Mouse (Mus musculus) neural tube, embryonic 12.5 days (tissue): ENCODE data around the gene Rnpepl1. TPM values are rescaled to one million over a fixed set of nuclear protein-coding genes. Genes with fewer than 3 reads are reported as not detected.
A peak's percentile ranks its signal among the peaks of the same experiment; 100 is the strongest.

Source experiments
- ATAC-seq: fragments of 200-750 bp; cut with Nextera tagmentation; 2 replicates; pipeline ENCODE4 v1.8.0; 2017; ENCODE audit warnings: low read depth, mild to moderate bottlenecking, moderate TSS enrichment, moderate library complexity; ENCODE audit not compliant: low FRiP score
- H3K27ac ChIP-seq: fragments of 300-500 bp; sonication (generic); 2 replicates; pipeline ENCODE4 v1.5.1; 2016
- H3K27me3 ChIP-seq: fragments of 300-500 bp; sonication (generic); replicated peaks from 2 replicates; pipeline ENCODE4 v1.6.1; 2016; ENCODE audit warnings: mild to moderate bottlenecking
- H3K36me3 ChIP-seq: fragments of 300-500 bp; sonication (generic); 2 replicates; pipeline ENCODE4 v1.6.1; 2016; ENCODE audit warnings: mild to moderate bottlenecking
- H3K4me1 ChIP-seq: fragments of 300-500 bp; sonication (generic); 2 replicates; pipeline ENCODE4 v1.6.1; 2016
- H3K4me2 ChIP-seq: fragments of 300-500 bp; sonication (generic); replicated peaks from 2 replicates; pipeline ENCODE4 v1.6.1; 2016; ENCODE audit warnings: mild to moderate bottlenecking
- H3K4me3 ChIP-seq: fragments of 300-500 bp; sonication (generic); 2 replicates; pipeline ENCODE4 v1.5.1; 2016
- H3K9ac ChIP-seq: fragments of 300-500 bp; sonication (generic); 2 replicates; pipeline ENCODE4 v1.6.1; 2016; ENCODE audit warnings: mild to moderate bottlenecking
- H3K9me3 ChIP-seq: fragments of 300-500 bp; sonication (generic); 2 replicates; pipeline ENCODE4 v1.6.1; 2016; ENCODE audit warnings: mild to moderate bottlenecking
- WGBS: fragments of 180-500 bp; shearing (Covaris S2); methylation state at CpG from one replicate; pipeline ENCODE4 v1.1.7; 2016; 5-methylcytosine and 5-hydroxymethylcytosine counted together
- polyA plus RNA-seq: library from polyadenylated mRNA; unstranded; fragments of >200 nt; fragmentation: Nextera tagmentation; extraction: Ambion mirVana; gene quantifications from 2 replicates; pipeline ENCODE4 v1.2.1, GENCODE M21; 2016

Gene Rnpepl1
- 37.5 and 40.3 TPM in 2 replicates for polyA plus RNA-seq

DNA sequence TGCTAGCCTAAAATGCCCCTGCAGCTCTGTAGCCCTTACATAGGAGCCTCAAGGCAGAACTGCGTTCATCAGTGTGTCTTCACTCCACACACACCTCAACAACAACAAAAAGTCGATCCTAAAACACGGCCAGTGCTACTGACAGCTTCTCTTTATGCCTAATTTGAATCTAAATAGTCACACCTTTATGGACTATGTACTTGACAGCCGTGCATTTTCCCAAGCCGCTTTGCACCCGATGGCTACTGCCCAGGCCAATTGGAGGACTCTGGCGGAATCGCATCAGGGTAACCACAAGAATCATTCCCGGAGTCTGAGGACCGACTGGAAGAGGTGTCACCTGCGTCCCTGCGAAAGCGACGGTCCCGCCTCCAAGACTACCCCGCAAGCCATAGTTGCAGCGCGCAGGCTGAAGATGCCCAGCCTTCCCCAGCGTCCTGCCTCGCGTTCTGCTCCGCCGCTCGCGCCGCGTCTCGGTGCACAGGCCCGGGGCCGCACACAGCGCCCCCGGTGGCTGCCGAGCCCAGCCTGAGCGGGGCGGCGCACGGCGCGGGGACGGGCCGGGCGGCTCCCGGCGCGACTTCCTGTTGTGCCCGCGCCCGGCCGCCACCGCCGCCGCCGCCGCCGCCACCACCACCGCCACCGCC lies at the start of gene Rnpepl1:
Gene Rnpepl1, plus strand, starts transcription at position 545 of the 647 bp plus-strand sequence.
- H3K9me3 ChIP-seq: no peaks in the 10 kb centered on the region
- H3K27me3 ChIP-seq: no peaks in the 10 kb centered on the region
- H3K27ac ChIP-seq: peak within 1 kb of the TSS; percentile 85
- H3K36me3 ChIP-seq: peaks cover 12% of the 10 kb centered on the region
- under 1% methylated on average over 45 of the region's 57 CpGs for WGBS
- H3K4me3 ChIP-seq: peak within 1 kb of the TSS; percentile 92
- H3K4me1 ChIP-seq: peaks cover 38% of the 10 kb centered on the region
- peak; percentile 45 for ATAC-seq
- H3K4me2 ChIP-seq: peak within 1 kb of the TSS; percentile 83
- peak within 1 kb of the TSS; percentile 97 for H3K9ac ChIP-seq

DNA sequence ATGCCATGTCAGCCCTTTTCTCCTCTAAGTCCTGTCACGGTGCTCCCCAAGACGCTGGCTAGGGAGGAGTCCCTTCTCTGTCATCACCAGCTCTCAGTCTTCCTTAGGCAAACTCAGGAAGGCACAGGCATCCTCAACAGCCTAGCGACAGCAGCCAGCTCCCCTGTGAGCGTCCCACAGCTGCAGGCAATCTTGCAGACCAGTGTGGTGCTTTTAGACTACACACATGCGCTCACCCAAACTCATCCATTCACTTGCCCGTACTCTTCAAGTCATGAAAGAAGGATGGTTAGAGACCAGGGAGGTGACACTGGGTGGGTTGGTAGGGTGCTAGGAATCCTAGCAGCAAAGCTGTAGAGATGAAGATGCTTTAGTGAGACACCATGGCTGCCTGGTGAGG lies 49.1 kb upstream of the Rnpepl1 start:
- 79% methylated on average over 6 of the region's 6 CpGs for WGBS
- H3K27ac ChIP-seq: no peak overlapping the region
- no peaks in the 10 kb centered on the region for H3K9me3 ChIP-seq
- H3K36me3 ChIP-seq: peaks cover 37% of the 10 kb centered on the region
- no peak overlapping the region for H3K9ac ChIP-seq
- no peaks in the 10 kb centered on the region for H3K4me1 ChIP-seq
- no peaks in the 10 kb centered on the region for H3K27me3 ChIP-seq
- no peak overlapping the region for H3K4me3 ChIP-seq
- no peak overlapping the region for H3K4me2 ChIP-seq
- ATAC-seq: no peak

DNA sequence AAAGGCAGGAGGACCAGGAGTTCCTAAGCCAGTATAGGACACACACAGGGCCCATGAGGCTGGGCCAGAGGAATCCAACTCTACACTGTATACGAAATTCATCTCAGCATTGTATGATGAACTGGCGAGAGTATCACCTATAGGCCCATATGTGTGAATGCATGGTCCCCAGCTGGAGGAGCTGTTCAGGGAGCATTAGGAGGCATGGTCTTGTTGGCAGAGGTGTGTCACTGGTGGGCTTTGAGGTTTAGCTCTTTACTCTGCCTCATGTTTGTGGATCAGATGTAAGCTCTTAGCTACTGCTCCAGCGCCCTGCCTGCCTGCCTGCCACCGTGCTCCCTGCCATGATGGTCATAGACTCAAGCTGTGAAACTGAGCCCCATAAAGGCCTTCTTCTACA lies 47.3 kb upstream of the Rnpepl1 start:
- no peak overlapping the region for H3K4me3 ChIP-seq
- peaks cover 20% of the 10 kb centered on the region for H3K36me3 ChIP-seq
- H3K9ac ChIP-seq: no peak overlapping the region
- H3K4me1 ChIP-seq: no peaks in the 10 kb centered on the region
- no peaks in the 10 kb centered on the region for H3K27me3 ChIP-seq
- ATAC-seq: no peak
- no peak overlapping the region for H3K27ac ChIP-seq
- WGBS: 85% methylated on average over 4 of the region's 4 CpGs
- no peaks in the 10 kb centered on the region for H3K9me3 ChIP-seq
- H3K4me2 ChIP-seq: no peak overlapping the region

DNA sequence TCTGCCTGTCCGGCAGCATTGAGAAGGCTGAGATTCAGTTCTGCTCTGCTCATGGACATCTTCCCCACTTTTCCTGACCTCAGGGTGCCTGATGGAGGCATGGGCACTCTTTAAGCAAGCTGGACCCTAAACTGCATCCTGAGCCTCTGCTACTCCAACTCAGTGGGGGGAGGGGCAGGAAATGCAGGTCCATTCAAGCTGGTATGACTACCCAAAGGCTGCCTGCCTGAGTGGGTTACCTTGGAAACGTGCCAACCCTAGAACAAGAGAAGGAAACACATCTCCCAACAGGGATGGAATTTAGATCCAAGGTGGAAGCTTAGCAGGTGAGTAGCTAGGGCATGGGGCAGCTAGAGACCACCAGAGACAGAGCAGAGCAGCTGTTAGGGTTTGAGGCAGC lies 44.4 kb upstream of the Rnpepl1 start:
- H3K4me2 ChIP-seq: no peak overlapping the region
- no peak overlapping the region for H3K9ac ChIP-seq
- H3K27ac ChIP-seq: no peak overlapping the region
- no peak overlapping the region for H3K4me3 ChIP-seq
- ATAC-seq: no peak
- no peaks in the 10 kb centered on the region for H3K27me3 ChIP-seq
- 64% methylated on average over 2 of the region's 2 CpGs for WGBS
- H3K36me3 ChIP-seq: no peaks in the 10 kb centered on the region
- no peaks in the 10 kb centered on the region for H3K4me1 ChIP-seq
- H3K9me3 ChIP-seq: no peaks in the 10 kb centered on the region

DNA sequence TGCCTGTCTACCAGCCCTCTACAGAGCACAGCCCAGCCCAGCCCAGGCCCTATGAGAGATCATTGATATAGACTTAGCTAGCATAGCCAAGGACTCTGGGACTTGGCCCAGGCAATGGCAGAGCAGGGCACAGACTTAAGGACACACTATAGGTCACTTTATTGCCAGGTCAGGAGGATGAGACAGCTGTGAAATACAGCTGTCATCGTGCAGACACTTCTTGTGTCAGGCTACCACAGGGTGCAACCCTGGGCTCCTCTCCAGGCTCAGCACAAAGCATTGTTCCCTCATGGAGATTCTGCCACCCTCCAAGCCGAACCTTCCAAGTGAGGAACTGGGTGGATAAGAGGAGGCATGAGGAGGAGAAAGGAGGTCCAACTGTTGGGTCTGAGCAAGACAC lies 40.6 kb upstream of the Rnpepl1 start:
- Histone ChIP-seq H3K27me3 (no peaks in the 10 kb centered on the region), H3K4me1 (no peaks in the 10 kb centered on the region), H3K27ac (no peak overlapping the region), H3K9me3 (no peaks in the 10 kb centered on the region), H3K4me2 (no peak overlapping the region), H3K36me3 (no peaks in the 10 kb centered on the region), H3K4me3 (no peak overlapping the region), H3K9ac (no peak overlapping the region)
- ATAC-seq: no peak
- WGBS: 76% methylated on average over 2 of the region's 2 CpGs

DNA sequence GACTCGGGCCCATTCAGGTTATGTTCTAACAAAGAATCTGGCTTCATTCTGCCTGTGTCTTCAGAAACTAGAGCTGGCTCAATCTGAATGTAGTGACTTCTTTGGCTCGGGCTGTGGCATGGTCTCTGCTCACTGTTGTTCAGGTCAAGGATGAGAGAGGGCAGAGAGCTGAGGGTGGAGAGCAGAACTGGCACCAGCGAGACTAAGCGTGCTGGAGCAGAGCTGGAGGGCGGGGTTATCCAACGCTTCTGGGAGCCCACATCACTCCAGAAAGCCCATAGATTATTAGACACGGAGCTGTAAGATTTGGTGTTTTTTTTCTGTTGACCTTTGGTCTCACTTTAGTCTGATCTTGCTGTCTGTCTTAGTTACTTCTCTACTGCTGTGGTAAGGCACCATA lies 37.9 kb upstream of the Rnpepl1 start:
- no peaks in the 10 kb centered on the region for H3K9me3 ChIP-seq
- H3K4me1 ChIP-seq: no peaks in the 10 kb centered on the region
- H3K36me3 ChIP-seq: no peaks in the 10 kb centered on the region
- no peak for ATAC-seq
- no peak overlapping the region for H3K27ac ChIP-seq
- 90% methylated on average over 7 of the region's 7 CpGs for WGBS
- H3K27me3 ChIP-seq: no peaks in the 10 kb centered on the region
- no peak overlapping the region for H3K4me2 ChIP-seq
- H3K4me3 ChIP-seq: no peak overlapping the region
- H3K9ac ChIP-seq: no peak overlapping the region

DNA sequence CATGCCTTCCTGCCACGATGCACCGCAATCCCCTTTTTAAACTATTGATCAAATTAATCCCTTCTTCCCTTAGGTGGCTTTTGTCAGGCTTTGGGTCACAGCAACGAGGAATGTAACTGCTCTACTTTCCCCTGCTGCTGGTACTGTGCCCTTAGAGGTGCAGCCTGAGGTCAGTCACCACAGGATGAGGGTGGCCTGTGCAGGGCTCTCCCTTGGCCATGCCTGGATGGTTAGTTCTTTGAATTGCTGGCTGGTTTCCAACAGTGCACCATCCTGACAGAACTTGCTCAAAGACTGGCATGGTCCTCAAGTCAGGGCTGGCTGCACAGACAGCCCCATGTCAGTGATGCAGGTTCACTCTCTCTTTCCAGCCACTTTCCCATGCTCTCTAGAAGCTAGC lies 36.6 kb upstream of the Rnpepl1 start:
- no peak for ATAC-seq
- no peak overlapping the region for H3K4me2 ChIP-seq

DNA sequence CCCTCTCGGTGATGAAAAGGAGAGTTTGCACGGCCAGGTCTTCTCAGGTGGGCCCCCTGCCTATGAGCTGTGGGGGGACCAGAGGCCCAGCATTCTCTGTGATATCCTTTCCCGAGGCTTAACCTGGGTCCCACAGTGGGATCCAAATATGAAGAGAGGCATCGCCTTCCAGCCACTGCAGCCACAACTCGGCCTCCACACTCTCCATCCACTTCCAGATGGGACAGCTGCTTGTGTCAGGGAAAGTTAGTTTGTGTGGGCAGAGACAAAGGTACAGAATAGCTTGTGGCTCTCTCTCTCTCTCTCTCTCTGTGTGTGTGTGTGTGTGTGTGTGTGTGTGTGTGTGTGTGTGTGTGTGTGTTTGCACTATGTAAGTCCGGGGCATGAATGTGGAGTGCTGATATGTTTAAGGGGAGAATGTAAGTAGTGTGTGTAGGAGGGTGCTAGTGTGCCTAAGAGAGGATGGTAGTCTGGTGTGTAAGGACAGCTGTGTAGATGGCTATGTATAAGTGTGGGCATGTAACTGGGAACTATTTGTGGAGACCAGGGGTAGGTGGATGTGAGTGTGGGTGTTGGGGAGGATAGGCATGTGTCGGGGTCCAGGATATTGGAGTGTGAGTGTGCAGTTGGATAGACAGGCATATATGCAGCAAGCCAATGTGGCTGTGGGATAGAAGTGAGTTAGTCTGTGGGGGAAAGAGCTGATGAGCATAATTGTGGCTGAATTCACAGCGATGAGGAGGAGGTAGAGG lies 35.0 kb upstream of the Rnpepl1 start:
- Histone ChIP-seq H3K9ac (no peak overlapping the region), H3K27ac (no peak overlapping the region), H3K4me1 (no peaks in the 10 kb centered on the region), H3K36me3 (no peaks in the 10 kb centered on the region), H3K27me3 (no peaks in the 10 kb centered on the region), H3K4me3 (no peak overlapping the region), H3K9me3 (no peaks in the 10 kb centered on the region), H3K4me2 (no peak overlapping the region)
- 84% methylated on average over 8 of the region's 8 CpGs for WGBS
- no peak for ATAC-seq

More for the DNA sequence above, 36.6 kb upstream of the Rnpepl1 start:
- no peak overlapping the region for H3K9ac ChIP-seq
- no peaks in the 10 kb centered on the region for H3K36me3 ChIP-seq
- H3K27me3 ChIP-seq: no peaks in the 10 kb centered on the region
- no peaks in the 10 kb centered on the region for H3K9me3 ChIP-seq
- no peaks in the 10 kb centered on the region for H3K4me1 ChIP-seq
- 90% methylated on average over 3 of the region's 3 CpGs for WGBS
- no peak overlapping the region for H3K27ac ChIP-seq
- H3K4me3 ChIP-seq: no peak overlapping the region

DNA sequence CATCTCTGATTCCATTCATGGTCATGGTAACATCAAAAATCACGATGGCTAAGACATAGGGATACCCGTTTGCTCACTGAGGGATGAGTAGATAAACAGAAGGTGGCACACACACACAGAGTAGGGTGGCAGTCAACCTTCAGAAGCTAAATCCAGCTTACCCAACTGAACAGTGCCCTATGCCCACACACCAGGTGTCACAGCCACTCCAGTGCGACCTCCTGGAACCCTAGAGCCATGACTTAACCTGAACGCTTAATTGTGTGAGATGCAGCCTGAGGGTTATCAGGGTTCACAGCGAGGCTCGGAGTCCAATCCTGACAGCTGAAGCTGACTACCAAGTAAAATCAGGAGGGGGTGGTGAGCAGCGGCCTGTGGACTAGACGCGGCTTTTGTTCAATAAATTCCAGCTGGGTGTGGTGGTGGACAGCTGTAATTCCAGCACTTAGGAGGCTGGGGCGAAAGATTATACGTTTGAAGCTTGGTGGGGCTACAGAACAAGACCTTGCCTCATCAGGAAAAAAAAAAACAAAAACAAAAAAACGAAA lies 33.1 kb upstream of the Rnpepl1 start:
- Histone ChIP-seq H3K9me3 (no peaks in the 10 kb centered on the region), H3K9ac (no peak overlapping the region), H3K4me1 (no peaks in the 10 kb centered on the region), H3K27ac (no peak overlapping the region), H3K36me3 (no peaks in the 10 kb centered on the region), H3K27me3 (no peaks in the 10 kb centered on the region), H3K4me2 (no peak overlapping the region), H3K4me3 (no peak overlapping the region)
- ATAC-seq: no peak
- WGBS: 71% methylated on average over 12 of the region's 12 CpGs

DNA sequence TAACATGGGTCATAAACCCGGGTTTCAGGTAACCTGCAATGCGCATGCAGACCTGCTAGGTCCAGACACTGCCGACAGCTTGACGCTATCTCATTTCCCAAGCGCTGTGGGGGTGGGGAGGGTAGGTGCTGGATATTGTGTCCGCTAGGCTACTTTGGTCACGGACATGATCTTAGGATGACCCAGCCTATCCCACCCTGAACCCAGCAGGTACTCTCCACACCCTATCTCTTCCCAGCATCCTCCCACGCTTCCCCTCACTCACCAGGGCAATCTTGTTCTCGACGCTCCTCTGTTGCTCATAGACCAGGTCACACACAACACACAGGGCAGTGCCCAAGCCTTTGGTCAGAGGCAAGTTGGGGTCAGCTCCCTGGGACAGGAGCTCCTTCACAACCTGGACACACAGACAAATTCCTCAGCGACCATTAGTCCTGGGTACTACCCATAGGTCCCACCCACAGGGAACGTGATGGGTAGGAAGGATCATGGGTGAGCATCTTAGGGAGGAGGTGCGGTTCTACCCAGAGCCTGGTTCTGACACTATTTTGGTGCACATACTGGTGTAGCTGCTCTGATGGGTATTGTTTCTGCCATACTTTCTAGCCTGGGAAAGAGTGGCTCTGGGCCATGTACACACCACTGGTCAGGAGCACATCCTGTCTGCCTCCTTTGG lies 32.4 kb upstream of the Rnpepl1 start:
- Histone ChIP-seq H3K4me2 (no peak overlapping the region), H3K4me3 (no peak overlapping the region), H3K9ac (no peak overlapping the region), H3K36me3 (no peaks in the 10 kb centered on the region), H3K4me1 (no peaks in the 10 kb centered on the region), H3K27ac (no peak overlapping the region), H3K27me3 (no peaks in the 10 kb centered on the region), H3K9me3 (no peaks in the 10 kb centered on the region)
- 88% methylated on average over 13 of the region's 13 CpGs for WGBS
- ATAC-seq: no peak

DNA sequence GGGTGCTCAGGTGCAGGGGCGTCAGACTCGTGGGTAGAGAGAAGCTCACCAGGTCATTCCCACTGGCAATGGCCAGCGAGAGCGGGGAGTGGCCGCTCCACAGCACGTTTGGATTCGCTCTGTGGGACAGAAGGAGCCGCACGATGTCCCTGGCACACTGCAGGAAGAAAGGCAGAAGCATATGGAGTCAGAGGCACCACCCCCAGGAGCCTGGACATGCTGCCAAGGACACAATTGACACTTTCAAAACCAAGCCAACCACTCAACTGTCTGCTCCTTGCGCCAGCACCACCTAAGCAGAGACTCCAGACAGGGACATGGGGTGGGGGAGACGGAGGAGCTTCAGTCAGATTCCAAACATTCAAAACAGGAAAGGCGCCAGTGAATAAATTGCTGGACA lies 31.3 kb upstream of the Rnpepl1 start:
- 86% methylated on average over 12 of the region's 12 CpGs for WGBS
- H3K36me3 ChIP-seq: no peaks in the 10 kb centered on the region
- H3K27ac ChIP-seq: no peak overlapping the region
- no peaks in the 10 kb centered on the region for H3K27me3 ChIP-seq
- no peak overlapping the region for H3K4me3 ChIP-seq
- no peaks in the 10 kb centered on the region for H3K9me3 ChIP-seq
- H3K4me1 ChIP-seq: no peaks in the 10 kb centered on the region
- ATAC-seq: no peak
- H3K4me2 ChIP-seq: no peak overlapping the region
- no peak overlapping the region for H3K9ac ChIP-seq

DNA sequence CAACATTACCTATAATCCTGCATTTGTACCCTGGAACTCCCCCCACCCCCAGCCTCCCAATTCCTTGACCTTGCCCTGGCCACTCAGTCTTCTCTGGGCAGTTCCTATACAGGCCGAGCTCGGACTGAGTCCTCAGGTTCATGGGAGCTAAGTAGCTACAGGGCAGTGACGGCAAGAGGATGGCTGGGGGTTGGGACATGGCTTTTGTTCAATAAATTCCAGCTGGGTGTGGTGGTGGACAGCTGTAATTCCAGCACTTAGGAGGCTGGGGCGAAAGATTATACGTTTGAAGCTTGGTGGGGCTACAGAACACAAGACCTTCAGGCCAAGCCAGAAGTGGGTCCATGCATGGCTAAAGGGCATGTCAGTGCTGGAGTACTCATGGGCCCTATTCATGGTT lies 30.5 kb upstream of the Rnpepl1 start:
- no peak overlapping the region for H3K9ac ChIP-seq
- H3K4me3 ChIP-seq: no peak overlapping the region
- H3K36me3 ChIP-seq: no peaks in the 10 kb centered on the region
- WGBS: 86% methylated on average over 5 of the region's 5 CpGs
- no peaks in the 10 kb centered on the region for H3K4me1 ChIP-seq
- no peak overlapping the region for H3K27ac ChIP-seq
- H3K4me2 ChIP-seq: no peak overlapping the region
- no peaks in the 10 kb centered on the region for H3K9me3 ChIP-seq
- H3K27me3 ChIP-seq: no peaks in the 10 kb centered on the region
- no peak for ATAC-seq
